Mouse (Mus musculus): Measurements from ENCODE around the gene Slc44a5. TPM values are rescaled to one million over a fixed set of nuclear protein-coding genes. Genes with fewer than 3 reads are reported as not detected.

Gene Slc44a5
- total RNA-seq, 1 experiment from 2014 or later: not detected

DNA sequence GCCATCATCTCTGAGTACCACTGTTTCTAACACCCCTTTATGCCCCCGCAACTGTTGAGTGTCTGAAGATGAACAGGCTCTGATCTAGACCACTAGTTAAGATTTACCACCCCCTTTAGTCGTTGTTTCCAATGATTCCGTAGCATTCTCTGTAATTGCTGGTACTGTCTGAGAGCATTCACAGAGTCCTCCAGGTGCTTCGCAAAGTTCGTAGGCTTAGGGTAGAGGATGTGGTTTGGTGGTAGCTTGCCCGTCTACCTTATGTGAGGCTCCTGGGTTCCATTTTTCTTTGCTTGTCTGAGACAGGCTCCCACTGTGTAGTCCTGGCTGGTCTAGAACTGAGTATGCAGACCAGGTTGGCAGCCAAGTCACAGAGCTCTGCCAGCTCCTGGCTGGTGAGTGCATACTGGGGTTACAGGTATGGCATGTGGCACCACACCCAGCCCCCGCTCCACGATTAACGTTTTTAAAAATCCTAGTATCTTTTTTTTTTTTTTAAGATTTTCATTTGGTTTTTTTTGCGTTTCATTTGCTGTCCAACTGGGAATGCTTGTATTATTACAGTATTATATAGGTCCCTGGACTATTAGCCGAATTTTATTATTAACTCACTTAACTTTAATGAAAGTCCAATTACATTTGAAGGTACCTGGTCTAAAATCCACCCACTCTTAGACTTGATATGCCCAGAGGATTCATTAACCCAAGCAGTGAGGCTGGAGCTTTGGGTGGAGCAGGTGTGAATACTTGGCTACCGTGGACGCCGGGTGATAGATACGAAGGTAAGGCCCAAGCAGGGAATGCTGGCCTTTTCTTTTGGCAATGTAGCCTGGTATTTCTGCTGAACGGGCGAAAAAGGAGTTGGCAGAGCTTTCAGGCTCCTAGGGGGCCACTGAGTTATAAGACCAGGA lies 321.9 kb downstream of the Slc44a5 start:
- ATAC-seq (replicated peaks in 1 of 2; ENCODE audit: insufficient read depth in 1 of 2, low FRiP score in 2 of 2, low TSS enrichment in 1 of 2, low read depth in 1 of 2, poor library complexity in 2 of 2, severe bottlenecking in 2 of 2): no peak

DNA sequence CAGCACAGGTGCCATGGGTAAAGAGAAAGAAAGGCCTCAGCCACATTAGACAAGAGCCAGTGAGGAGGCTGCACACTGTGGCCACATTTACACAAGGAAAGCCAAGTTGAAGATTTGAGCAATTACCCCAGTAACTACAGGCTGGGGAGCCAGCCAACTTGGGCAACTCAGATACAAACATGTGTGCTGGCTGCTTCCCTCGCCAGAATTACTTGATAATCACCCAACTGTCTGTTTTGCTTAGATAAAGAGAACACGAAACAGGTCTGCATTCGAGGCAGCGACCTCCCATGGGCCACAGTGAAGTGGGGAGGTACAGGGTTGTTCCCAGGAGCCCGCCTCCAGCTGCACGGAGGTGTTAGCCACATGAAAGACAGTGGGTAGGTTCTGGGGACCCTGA lies 324.3 kb downstream of the Slc44a5 start:
- ATAC-seq (replicated peaks in 1 of 2; ENCODE audit: insufficient read depth in 1 of 2, low FRiP score in 2 of 2, low TSS enrichment in 1 of 2, low read depth in 1 of 2, poor library complexity in 2 of 2, severe bottlenecking in 2 of 2): no peak

DNA sequence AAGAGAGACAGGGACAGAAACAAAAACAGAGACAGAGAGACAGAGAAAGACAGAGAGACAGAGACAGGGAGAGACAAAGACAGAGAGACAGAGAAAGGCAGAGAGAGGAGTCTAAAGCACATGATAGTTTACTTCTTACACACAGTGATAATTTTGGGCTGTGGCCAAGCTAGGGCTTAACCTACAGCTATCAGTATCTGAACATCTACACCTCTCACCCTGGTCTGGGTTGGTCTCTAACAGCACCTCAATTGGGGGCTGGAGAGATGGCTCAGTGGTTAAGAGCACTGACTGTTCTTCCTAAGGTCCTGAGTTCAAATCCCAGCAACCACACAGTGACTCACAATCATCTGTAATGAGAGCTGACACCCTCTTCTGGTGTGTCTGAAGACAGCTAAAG lies 325.3 kb downstream of the Slc44a5 start:
- no peak for ATAC-seq (replicated peaks in 1 of 2; ENCODE audit: insufficient read depth in 1 of 2, low FRiP score in 2 of 2, low TSS enrichment in 1 of 2, low read depth in 1 of 2, poor library complexity in 2 of 2, severe bottlenecking in 2 of 2)

DNA sequence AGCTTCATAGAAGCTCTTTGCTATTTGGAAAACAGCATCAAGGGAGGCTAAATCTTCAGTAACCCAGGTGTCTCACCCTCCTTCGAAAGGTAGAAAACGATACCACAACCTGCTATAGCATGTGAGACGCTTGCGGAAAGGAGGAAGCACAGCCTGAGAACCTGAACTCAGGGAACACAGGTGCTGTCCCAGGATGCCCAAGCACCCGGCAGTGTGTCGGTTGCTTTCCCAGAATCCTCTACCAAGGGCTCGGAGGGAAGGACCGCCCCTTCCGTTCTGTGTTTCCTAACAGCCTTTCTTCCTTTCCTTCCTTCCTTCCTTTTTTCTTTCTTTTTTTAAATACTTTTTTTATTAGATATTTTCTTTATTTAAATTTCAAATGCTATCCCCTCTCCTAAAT lies 326.8 kb downstream of the Slc44a5 start:
- no peak for ATAC-seq (replicated peaks in 1 of 2; ENCODE audit: insufficient read depth in 1 of 2, low FRiP score in 2 of 2, low TSS enrichment in 1 of 2, low read depth in 1 of 2, poor library complexity in 2 of 2, severe bottlenecking in 2 of 2)

DNA sequence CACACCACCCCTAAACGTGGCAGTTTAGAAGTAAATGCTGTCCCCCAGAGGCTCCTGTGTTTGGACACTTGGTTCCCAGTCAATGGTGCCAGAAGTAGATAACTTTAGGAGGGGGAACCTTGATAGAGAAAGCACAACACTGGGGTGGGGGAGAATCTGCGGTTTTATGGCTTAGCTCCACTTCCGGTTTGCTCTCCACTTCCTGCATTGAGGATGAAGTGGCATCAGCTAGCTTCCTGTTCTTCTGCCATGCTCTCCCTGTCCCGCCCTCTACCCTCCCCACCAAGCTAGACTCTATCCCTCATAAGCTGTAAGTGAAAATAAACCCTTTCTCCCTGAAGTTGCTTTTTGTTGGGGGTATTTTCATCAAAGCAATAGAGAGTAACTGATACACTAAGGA lies 327.9 kb downstream of the Slc44a5 start:
- ATAC-seq (replicated peaks in 1 of 2; ENCODE audit: insufficient read depth in 1 of 2, low FRiP score in 2 of 2, low TSS enrichment in 1 of 2, low read depth in 1 of 2, poor library complexity in 2 of 2, severe bottlenecking in 2 of 2): peak in 1 of 2 experiments; percentile 25; a peak in 1 of 4 replicates

DNA sequence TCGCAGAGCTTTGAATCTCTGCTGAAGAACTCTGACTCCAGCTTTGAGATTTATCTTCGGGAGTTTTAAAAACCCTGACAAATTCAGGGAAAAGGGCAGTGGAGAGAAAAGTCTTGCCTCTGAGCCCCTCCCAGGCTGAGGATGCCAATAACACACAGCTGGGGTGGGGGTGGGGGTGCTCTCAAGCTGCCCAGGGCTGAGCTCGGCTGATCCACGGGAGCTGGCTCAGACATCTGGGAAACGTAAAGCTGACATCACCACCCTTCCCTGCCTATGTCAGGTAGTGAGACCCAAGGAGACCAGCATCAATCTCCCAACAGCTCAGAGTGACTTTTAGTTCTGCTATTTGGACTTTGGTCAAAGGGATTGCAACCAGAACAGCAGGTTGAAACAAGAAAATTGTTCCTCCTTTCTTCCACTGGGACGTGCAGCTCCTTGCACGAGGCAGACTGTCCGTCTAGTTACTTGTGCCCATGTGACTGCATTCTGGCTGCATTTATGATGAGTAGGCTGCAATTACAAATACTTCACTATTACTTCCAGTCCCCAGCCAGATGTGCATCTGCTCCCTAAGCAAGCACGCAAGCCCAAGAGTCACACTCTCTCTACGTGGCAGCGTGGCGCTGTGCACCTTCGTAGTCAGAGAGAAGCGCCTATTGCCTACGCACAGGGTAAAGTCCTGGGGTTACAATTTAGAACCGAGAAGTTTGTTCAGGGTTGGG lies 332.1 kb downstream of the Slc44a5 start:
- ATAC-seq (replicated peaks in 1 of 2; ENCODE audit: insufficient read depth in 1 of 2, low FRiP score in 2 of 2, low TSS enrichment in 1 of 2, low read depth in 1 of 2, poor library complexity in 2 of 2, severe bottlenecking in 2 of 2): no peak

DNA sequence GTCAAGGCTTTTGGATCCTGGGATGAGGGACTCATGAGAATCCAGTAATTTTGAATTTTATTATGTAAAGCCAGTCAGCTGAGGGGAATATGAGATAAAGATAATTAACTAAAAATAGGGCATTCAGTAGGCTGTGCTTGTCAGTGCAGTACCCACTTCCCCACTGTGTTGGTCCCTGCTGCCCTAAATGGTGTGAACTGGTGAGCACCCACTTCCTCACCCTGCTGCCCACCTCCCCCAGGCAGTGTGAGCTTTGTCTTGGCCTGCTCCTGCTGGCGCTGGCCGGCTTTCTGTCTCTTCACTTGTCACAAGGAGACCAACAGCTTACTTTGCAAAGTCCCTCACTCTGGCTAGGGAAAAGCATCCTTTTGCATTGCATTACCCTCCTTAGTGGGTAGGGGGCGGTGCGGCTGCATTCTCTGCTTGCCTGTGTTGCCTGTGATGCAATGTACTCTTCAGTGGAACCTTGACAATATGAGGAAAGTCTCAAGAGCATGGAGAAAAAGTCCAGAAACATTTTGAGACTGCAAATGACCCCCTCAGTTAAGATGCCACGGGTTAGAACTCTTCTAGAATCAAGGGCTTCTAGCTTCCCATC lies 344.5 kb downstream of the Slc44a5 start:
- ATAC-seq (replicated peaks in 1 of 2; ENCODE audit: insufficient read depth in 1 of 2, low FRiP score in 2 of 2, low TSS enrichment in 1 of 2, low read depth in 1 of 2, poor library complexity in 2 of 2, severe bottlenecking in 2 of 2): peak in 1 of 2 experiments; percentile 48; a peak in 1 of 4 replicates

Other genes with a start within 250 kb of the Slc44a5 start
- 9.1 and 13.5 TPM in 2 replicates for gene St6galnac3, start 248.3 kb upstream of the Slc44a5 start, total RNA-seq (2017)
- not detected in 2 replicates for gene Asb17, start 129.2 kb upstream of the Slc44a5 start, total RNA-seq (2017)
- gene Msh4, start 67.3 kb upstream of the Slc44a5 start, total RNA-seq (2017): 0.20 and 0.44 TPM in 2 replicates
- gene Rabggtb, start 60.4 kb upstream of the Slc44a5 start, total RNA-seq (2017): 138 and 151 TPM in 2 replicates
- gene Acadm, start 28.8 kb upstream of the Slc44a5 start, total RNA-seq (2017): 359 and 587 TPM in 2 replicates

All from hematopoietic stem cell, adult 5-6 weeks (primary cell).